Comparison of ENCODE assay signal across 18 mouse cellular contexts in genomic region chr7:112330935-112331334, GRCm38 (mm10).
"Had no signal": no experiment of that assay in that cellular context is flagged by ENCODE, and none has a peak within 500 bp of the region (broad histone marks: within the 10 kb centered on the region; RNA-seq: fewer than 3 reads in every experiment).

No protein-coding gene starts in this region.

- ATAC-seq: liver, embryonic 12.5 days; midbrain, embryonic 15.5 days had no signal

- H3K4me1 ChIP-seq: limb, embryonic 10.5 days; liver, embryonic 12.5 days; liver, embryonic 15.5 days; midbrain, embryonic 12.5 days; midbrain, embryonic 15.5 days had no signal

- H3K27ac ChIP-seq: kidney, embryonic 15.5 days; limb, embryonic 10.5 days; limb, embryonic 13.5 days; liver, embryonic 12.5 days; liver, embryonic 15.5 days; lung, embryonic 15.5 days; macrophage; midbrain, embryonic 12.5 days; midbrain, embryonic 15.5 days; neural tube, embryonic 13.5 days had no signal

- DNase-seq: kidney, adult 8-10 months; kidney, postnatal 10 days; kidney, postnatal 4 days; layer of hippocampus, postnatal 36 days; liver; lung, adult 18-20 months; thymus, adult 18-20 months; thymus, postnatal 36 days had no signal

- H3K4me2 ChIP-seq: kidney, embryonic 15.5 days; limb, embryonic 13.5 days; liver, embryonic 12.5 days; liver, embryonic 15.5 days; lung, embryonic 15.5 days; midbrain, embryonic 12.5 days; midbrain, embryonic 15.5 days; neural tube, embryonic 13.5 days had no signal

- H3K9ac ChIP-seq: kidney, embryonic 15.5 days; limb, embryonic 13.5 days; liver, embryonic 12.5 days; liver, embryonic 15.5 days; lung, embryonic 15.5 days; midbrain, embryonic 12.5 days; midbrain, embryonic 15.5 days; neural tube, embryonic 13.5 days had no signal

- H3K36me3 ChIP-seq: kidney, embryonic 15.5 days; limb, embryonic 10.5 days; limb, embryonic 13.5 days; liver, embryonic 12.5 days; liver, embryonic 15.5 days; midbrain, embryonic 12.5 days; midbrain, embryonic 15.5 days; neural tube, embryonic 13.5 days had no signal

- H3K9me3 ChIP-seq: kidney, embryonic 15.5 days; limb, embryonic 10.5 days; limb, embryonic 13.5 days; liver, embryonic 12.5 days; liver, embryonic 15.5 days; lung, embryonic 15.5 days; midbrain, embryonic 12.5 days; midbrain, embryonic 15.5 days; neural tube, embryonic 13.5 days had no signal

- H3K4me3 ChIP-seq: kidney, embryonic 15.5 days; limb, embryonic 10.5 days; limb, embryonic 13.5 days; liver, embryonic 12.5 days; liver, embryonic 15.5 days; lung, embryonic 15.5 days; midbrain, embryonic 12.5 days; midbrain, embryonic 15.5 days; neural tube, embryonic 13.5 days had no signal

- H3K27me3 ChIP-seq: kidney, embryonic 15.5 days; liver, embryonic 12.5 days; liver, embryonic 15.5 days; lung, embryonic 15.5 days; midbrain, embryonic 12.5 days; midbrain, embryonic 15.5 days; neural tube, embryonic 13.5 days had no signal
